11 mouse cellular contexts compared by ENCODE assay signal in the genomic region with DNA sequence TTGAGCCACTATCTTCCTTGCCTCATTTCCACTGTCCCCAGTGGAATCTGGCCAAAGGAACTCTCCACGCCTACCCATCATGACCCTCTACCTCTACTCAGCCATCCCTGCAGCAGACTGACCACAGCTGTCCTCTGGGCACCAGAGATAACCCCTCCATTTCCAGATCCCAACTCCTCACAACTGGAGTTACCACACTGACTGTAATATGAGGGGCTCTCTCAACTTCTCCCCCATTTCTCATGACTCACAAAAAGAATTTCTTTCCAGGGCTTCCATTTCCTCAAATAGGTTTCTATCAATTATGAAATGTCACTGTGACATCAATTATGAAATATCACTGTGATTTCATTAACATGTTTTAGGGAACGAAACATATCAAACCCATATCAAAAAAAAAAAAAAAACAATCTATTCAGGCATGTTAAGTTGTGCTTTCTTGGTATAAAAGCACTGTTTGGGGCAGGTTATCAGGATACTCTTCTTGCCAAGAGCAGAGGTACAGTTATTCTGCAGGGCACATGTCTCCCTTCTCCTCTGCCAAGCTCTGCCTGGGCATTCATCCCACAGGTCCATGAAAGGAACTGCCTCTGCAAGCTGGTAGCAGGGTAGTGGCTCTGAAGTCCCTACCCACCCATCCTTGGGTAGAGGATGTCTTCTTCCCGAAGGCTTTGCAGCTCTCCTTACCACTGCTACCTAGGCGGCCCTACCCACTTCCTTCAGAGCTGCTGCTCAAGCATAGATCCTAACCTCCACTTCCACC. TPM values are rescaled to one million over a fixed set of nuclear protein-coding genes. Genes with fewer than 3 reads are reported as not detected.
A peak's percentile ranks its signal among the peaks of the same experiment; 100 is the strongest.
DNase-seq lines count a peak whose midpoint lies in the region.
"Had no signal": no experiment of that assay in that cellular context is flagged by ENCODE, and none has a peak within 500 bp of the region (broad histone marks: within the 10 kb centered on the region; RNA-seq: fewer than 3 reads in every experiment).

No protein-coding gene starts in this region.

- DNase-seq in cerebellum, adult 11-12 months: peak; percentile 42
- DNase-seq in cerebellum, postnatal 4 days (ENCODE audit: low spot score in 2 of 2): no peak
- DNase-seq in B cell, adult 2 months: peak; percentile 14 to 24
- DNase-seq in cerebellum, adult 9-10 months: peak; percentile 33
- peak; percentile 55 to 68 for DNase-seq in heart, postnatal 10 days
- no peak for DNase-seq in layer of hippocampus, adult 11-12 months (ENCODE audit: low spot score)
- no peak for DNase-seq in embryo, embryonic 10 days (ENCODE audit: low spot score)
- DNase-seq in adrenal gland, adult (ENCODE audit: inconsistent age in 2 of 2, low spot score in 1 of 2): no peak
- DNase-seq: liver; lung, adult 2 months; thymus, postnatal 36 days had no signal

- intact Hi-C loops in heart, postnatal 10 days (cut with DNase I): no loop called here

RNA-seq across cellular contexts. Expression of a gene that starts 10.1 kb away (rescaled TPM):
- total RNA-seq in heart, postnatal 10 days (2021): 1 to 10 TPM; 1.5 to 2.1 TPM

RNA-seq across cellular contexts. Expression of a gene that starts 38.6 kb away (rescaled TPM):
- 1 to 10 TPM; 1.4 TPM for total RNA-seq in heart, postnatal 10 days (2021)

Comparison
In these comparisons a context has a peak if more than half of its experiments do, and no peak if none do; other contexts are left out.
1. DNase-seq: peak in cerebellum, adult 11-12 months (single experiment), B cell, adult 2 months (2 of 2), cerebellum, adult 9-10 months (single experiment) and heart, postnatal 10 days (2 of 2); none in cerebellum, postnatal 4 days (0 of 2), layer of hippocampus, adult 11-12 months (single experiment), embryo, embryonic 10 days (single experiment) and adrenal gland, adult (0 of 2).